Mouse (Mus musculus): ENCODE results near the gene Aars2.

- TF ChIP-seq CTCF (IDR thresholded peaks at IDR 0.05; ENCODE audit: low read depth) (no peak), EP300 (IDR thresholded peaks at IDR 0.05; ENCODE audit: low read depth) (no peak)
Observed at GRCm38 (mm10) chr17:45468302-45468701, 38.3 kb upstream of the Aars2 start.
